Mouse (Mus musculus) heart, embryonic 12.5 days (tissue): ENCODE data around the gene Tle2. TPM values are rescaled to one million over a fixed set of nuclear protein-coding genes. Genes with fewer than 3 reads are reported as not detected.

Experiments
- ATAC-seq: fragments of 200-750 bp; cut with Nextera tagmentation; 2 replicates; pipeline ENCODE4 v1.8.0; 2017; ENCODE audit warnings: moderate TSS enrichment, moderate library complexity; ENCODE audit not compliant: insufficient number of reproducible peaks, low FRiP score
- H3K27ac ChIP-seq: fragments of 300-500 bp; sonication (generic); 2 replicates; pipeline ENCODE4 v1.5.1; 2016; ENCODE audit warnings: mild to moderate bottlenecking, moderate library complexity; ENCODE audit not compliant: poor library complexity, severe bottlenecking
- H3K27me3 ChIP-seq: fragments of 300-500 bp; sonication (generic); replicated peaks from 2 replicates; pipeline ENCODE4 v1.6.1; 2016; ENCODE audit warnings: mild to moderate bottlenecking, moderate library complexity
- H3K36me3 ChIP-seq: fragments of 300-500 bp; sonication (generic); 2 replicates; pipeline ENCODE4 v1.6.1; 2016; ENCODE audit warnings: mild to moderate bottlenecking, moderate library complexity
- H3K4me1 ChIP-seq: fragments of 300-500 bp; sonication (generic); replicated peaks from 2 replicates; pipeline ENCODE4 v1.6.1; 2016; ENCODE audit warnings: mild to moderate bottlenecking
- H3K4me2 ChIP-seq: fragments of 300-500 bp; sonication (generic); 2 replicates; pipeline ENCODE4 v1.6.1; 2016; ENCODE audit warnings: mild to moderate bottlenecking, moderate library complexity
- H3K4me3 ChIP-seq: fragments of 300-500 bp; sonication (generic); 2 replicates; pipeline ENCODE4 v1.5.1; 2016; ENCODE audit warnings: mild to moderate bottlenecking
- H3K9ac ChIP-seq: fragments of 300-500 bp; sonication (generic); 2 replicates; pipeline ENCODE4 v1.6.1; 2016; ENCODE audit warnings: mild to moderate bottlenecking, moderate library complexity
- H3K9me3 ChIP-seq: fragments of 300-500 bp; sonication (generic); replicated peaks from 2 replicates; pipeline ENCODE4 v1.6.1; 2016; ENCODE audit warnings: mild to moderate bottlenecking, moderate library complexity
- WGBS: fragments of 180-500 bp; shearing (Covaris S2); methylation state at CpG from one replicate; pipeline ENCODE4 v1.1.7; 2016; 5-methylcytosine and 5-hydroxymethylcytosine counted together
- polyA plus RNA-seq: library from polyadenylated mRNA; unstranded; fragments of >200 nt; fragmentation: Nextera tagmentation; extraction: Ambion mirVana; gene quantifications from 2 replicates; pipeline ENCODE4 v1.2.1, GENCODE M21; 2016

The Tle2 gene
- polyA plus RNA-seq, 1 experiment from 2014 or later, result 25.8 TPM

DNA sequence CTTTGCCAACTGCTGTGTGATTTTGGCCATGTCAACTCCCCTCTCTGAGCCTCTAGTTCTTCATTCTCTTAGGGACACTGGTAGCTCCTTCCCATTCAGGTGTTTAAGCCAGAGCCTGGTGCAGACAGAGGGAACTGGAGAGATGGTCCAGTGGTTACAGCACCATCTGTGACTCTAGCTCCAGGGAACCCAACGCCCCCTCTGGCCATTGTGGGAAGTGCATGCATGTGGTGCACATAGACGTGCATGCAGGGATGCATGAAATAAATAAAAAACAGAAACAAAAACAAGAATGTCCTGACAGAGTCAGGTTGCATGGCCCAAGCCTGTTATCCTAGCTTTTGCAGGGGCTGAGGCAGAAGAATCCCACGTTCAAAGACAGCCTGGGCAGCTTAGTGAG is 18.1 kb upstream of the Tle2 start:
- Histone ChIP-seq H3K27ac (no peak overlapping the region), H3K9ac (no peak overlapping the region), H3K27me3 (no peaks in the 10 kb centered on the region), H3K4me1 (peaks cover 12% of the 10 kb centered on the region), H3K4me3 (no peak overlapping the region), H3K9me3 (peaks cover 7% of the 10 kb centered on the region), H3K36me3 (peaks cover 4% of the 10 kb centered on the region), H3K4me2 (no peak overlapping the region)
- WGBS, result 69% methylated on average over 3 of the region's 3 CpGs
- ATAC-seq, result no peak

DNA sequence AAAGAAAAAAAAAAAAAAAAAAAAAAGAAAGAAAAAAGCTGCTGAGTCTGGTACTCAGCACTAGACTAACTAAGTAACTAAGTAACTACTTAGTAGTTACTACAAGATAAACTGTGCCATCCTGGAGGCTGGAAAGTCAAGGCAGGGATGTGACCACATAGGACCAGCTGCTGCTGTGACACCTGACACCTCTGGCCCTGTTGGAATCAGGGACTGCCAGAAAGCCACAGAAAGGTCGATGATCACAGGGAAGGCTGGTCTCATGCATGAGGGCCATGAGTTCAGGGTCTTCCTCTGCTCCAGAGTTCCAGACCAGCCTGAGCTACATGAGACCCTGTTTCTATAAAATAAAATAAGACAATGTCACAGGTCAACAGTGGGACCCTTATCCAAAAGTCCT is 16.9 kb upstream of the Tle2 start:
- no peaks in the 10 kb centered on the region for H3K27me3 ChIP-seq
- peaks cover 7% of the 10 kb centered on the region for H3K9me3 ChIP-seq
- no peak overlapping the region for H3K4me2 ChIP-seq
- H3K36me3 ChIP-seq, result peaks cover 14% of the 10 kb centered on the region
- H3K4me1 ChIP-seq, result peaks cover 18% of the 10 kb centered on the region
- no peak overlapping the region for H3K9ac ChIP-seq
- no peak overlapping the region for H3K27ac ChIP-seq
- no peak overlapping the region for H3K4me3 ChIP-seq
- ATAC-seq, result no peak
- WGBS, result 17% methylated on average over 1 of the region's 1 CpGs

DNA sequence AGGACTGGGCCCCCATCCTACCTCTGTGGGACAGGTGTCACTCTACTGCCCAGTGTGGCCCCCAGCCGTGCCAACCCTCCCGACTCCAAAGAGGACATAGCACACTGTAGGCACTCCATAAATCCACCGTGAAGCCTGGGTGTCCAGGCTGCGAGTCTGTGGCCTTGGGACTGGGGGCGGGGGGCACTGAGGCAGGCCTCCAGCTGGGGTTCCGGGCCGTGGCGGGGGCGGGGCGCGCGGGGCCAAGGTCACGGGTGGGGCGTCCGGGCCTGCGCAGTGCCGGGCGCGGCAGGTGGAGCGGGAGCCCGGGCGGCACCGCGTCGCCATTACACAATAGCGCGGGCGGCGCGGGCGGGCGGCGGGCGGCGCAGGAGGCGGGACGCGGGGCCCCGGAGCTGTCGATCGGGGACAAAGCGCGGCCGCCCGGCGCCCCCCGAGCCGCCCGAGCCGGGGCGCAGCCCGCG is 15.2 kb upstream of the Tle2 start, which contains the start of gene Aes:
Aes (plus strand) TSS at position 326 of the 464 bp plus-strand sequence.
- peaks cover 35% of the 10 kb centered on the region for H3K4me1 ChIP-seq
- H3K27ac ChIP-seq, result peak within 1 kb of the TSS; percentile 97
- peak within 1 kb of the TSS; percentile 88 for H3K4me2 ChIP-seq
- ATAC-seq, result peak; percentile 73
- H3K9ac ChIP-seq, result peak within 1 kb of the TSS; percentile 100
- no peaks in the 10 kb centered on the region for H3K27me3 ChIP-seq
- WGBS, result 1% methylated on average over 44 of the region's 53 CpGs
- H3K9me3 ChIP-seq, result 0 out of 2 replicates have a peak, but pooled peaks cover 3% of the 10 kb centered on the region
- peak within 1 kb of the TSS; percentile 97 for H3K4me3 ChIP-seq
- H3K36me3 ChIP-seq, result peaks cover 26% of the 10 kb centered on the region

DNA sequence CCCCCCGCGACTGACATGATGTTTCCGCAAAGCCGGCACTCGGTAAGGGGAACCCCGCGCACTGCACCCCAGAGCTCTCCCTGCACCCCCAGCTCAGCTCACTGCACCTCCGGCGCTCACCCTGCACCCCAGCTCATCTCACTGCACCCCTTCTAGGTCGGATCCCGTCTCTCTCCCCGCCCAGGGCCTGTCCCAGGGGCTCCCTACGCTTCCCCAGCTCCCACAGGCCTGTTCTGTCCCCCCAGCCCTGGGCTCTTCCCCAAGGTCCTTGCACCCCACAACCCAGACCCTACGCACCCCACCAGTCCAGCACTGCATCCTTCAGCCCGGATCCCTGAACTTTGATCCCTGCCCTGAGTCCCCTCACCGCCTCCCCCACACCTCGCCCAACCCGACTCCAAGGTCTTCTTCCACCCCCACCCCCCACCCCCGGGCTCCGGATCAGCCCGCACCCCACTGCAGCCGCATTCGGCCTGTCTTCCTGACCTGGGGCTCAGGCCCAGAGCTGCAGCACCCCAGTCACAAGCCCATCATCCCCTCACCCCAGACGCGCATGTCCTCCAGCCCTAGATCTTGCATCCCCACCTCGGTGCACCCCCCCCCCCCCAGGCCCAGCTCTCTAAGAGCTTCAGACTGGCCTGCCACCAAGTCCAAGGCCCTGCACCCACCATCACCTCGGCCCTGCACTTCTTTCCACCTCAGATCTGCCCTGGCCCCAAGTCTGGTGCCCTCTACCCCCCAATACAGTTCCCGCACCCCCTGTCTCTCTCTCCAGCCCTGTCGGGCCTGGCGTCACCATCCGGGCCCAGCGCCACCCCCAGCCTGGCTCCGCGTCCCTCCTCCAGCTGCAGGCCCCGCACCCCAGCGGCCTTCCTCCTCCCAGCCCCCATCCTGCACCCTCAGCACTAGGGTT is 14.5 kb upstream of the Tle2 start:
- Histone ChIP-seq H3K4me1 (peaks cover 42% of the 10 kb centered on the region), H3K27ac (peak overlapping the region; percentile 97), H3K9me3 (0 out of 2 replicates have a peak, but pooled peaks cover 3% of the 10 kb centered on the region), H3K4me3 (peak overlapping the region; percentile 97), H3K36me3 (peaks cover 33% of the 10 kb centered on the region), H3K27me3 (no peaks in the 10 kb centered on the region), H3K9ac (peak overlapping the region; percentile 100), H3K4me2 (peak overlapping the region; percentile 88)
- ATAC-seq, result peak; percentile 27; the same call in 1 of the 2 replicates
- WGBS, result under 1% methylated on average over 36 of the region's 36 CpGs

DNA sequence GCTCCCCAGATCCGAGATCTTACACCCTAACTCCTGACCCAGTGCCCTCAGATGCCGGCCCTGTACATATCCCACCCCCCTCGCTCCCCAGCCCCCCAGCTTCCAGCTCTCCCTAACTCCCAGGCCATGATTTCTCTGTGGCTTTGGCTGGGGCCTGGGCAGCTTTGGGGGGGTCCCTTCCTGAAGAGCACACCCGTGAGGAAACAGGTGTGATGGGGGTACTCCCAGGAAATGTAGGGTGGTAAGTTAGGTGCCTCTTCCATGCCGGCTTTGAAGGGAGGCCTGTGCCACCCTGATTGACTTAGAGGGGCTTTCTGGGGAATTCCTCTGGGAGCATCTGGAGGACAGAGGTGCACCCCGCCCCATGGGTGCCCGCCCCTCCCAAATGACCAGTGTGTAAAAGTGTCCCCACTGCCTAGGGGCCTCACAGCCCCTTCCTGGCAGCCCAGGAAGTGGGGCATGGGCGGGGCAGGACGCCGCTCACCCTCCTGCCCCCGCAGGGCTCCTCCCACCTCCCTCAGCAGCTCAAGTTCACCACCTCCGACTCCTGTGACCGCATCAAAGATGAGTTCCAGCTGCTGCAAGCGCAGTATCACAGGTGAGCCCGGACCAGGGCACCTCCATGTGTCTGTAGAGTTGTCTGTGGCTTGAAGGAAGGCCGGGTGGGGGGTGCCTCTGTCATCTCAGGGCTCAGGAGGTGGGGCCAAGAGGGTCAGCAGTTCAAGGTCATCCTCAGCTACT is 13.5 kb upstream of the Tle2 start:
- 11% methylated on average over 16 of the region's 16 CpGs for WGBS
- Histone ChIP-seq H3K4me3 (peak overlapping the region; percentile 97), H3K9me3 (0 out of 2 replicates have a peak, but pooled peaks cover 3% of the 10 kb centered on the region), H3K27ac (peak overlapping the region; percentile 97), H3K36me3 (peaks cover 43% of the 10 kb centered on the region), H3K27me3 (no peaks in the 10 kb centered on the region), H3K4me1 (peaks cover 47% of the 10 kb centered on the region), H3K9ac (peak overlapping the region; percentile 100), H3K4me2 (peak overlapping the region; percentile 88)
- ATAC-seq, result peak; percentile 10; the same call in 1 of the 2 replicates

DNA sequence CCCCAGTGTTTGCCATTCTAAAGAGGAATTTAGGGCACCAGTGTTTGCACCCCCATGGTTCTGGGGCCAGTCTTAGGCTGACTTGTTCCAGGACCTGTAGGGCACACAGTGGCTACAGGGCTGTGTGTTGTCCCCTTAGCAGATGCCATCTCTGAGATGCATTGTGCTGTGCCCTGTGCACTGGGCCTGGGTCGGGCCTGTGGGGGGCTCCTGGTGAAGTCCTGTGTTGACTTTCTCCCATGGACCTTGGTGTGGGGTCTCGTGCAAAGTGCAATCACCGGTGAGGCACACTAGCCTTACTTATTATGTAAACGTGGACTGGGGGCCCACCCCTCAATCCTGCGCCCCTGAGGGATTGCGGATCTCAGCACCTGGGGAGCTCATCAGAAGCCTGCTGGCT is 11.9 kb upstream of the Tle2 start:
- peak overlapping the region; percentile 48 for H3K9ac ChIP-seq
- H3K27ac ChIP-seq, result no peak overlapping the region
- peak overlapping the region; percentile 10 for H3K4me2 ChIP-seq
- WGBS, result 78% methylated on average over 6 of the region's 6 CpGs
- no peaks in the 10 kb centered on the region for H3K27me3 ChIP-seq
- no peak for ATAC-seq
- no peaks in the 10 kb centered on the region for H3K9me3 ChIP-seq
- 0 out of 2 replicates have a peak overlapping the region, but pooled peaks have one; percentile 0 for H3K4me3 ChIP-seq
- peaks cover 50% of the 10 kb centered on the region for H3K4me1 ChIP-seq
- peaks cover 55% of the 10 kb centered on the region for H3K36me3 ChIP-seq

DNA sequence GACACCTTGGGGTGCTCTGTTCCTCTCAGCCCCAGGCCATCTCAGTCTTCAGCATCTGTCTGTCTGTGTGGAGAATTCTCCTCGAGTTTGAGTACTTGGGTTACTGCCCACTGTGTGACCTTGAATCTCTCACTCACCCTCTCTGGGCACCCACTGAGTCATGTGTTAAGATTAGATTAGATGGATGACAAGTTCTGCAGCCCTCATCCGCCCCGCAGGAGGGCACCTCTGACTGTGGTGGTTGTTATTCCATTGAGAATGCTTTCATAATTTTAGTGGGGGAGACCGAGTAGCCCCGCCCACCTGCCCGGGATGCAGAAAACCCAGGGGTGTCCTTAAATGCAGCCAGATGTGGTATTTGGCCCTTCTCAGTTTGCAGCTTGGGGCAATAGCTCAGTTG is 10.9 kb upstream of the Tle2 start:
- Histone ChIP-seq H3K27me3 (no peaks in the 10 kb centered on the region), H3K4me3 (0 out of 2 replicates have a peak overlapping the region, but pooled peaks have one; percentile 30), H3K4me1 (peaks cover 59% of the 10 kb centered on the region), H3K36me3 (peaks cover 55% of the 10 kb centered on the region), H3K9me3 (no peaks in the 10 kb centered on the region), H3K4me2 (peak overlapping the region; percentile 62), H3K27ac (peak overlapping the region; percentile 69; the same call in 1 of the 2 replicates), H3K9ac (peak overlapping the region; percentile 65)
- WGBS, result 35% methylated on average over 6 of the region's 6 CpGs
- ATAC-seq, result no peak

DNA sequence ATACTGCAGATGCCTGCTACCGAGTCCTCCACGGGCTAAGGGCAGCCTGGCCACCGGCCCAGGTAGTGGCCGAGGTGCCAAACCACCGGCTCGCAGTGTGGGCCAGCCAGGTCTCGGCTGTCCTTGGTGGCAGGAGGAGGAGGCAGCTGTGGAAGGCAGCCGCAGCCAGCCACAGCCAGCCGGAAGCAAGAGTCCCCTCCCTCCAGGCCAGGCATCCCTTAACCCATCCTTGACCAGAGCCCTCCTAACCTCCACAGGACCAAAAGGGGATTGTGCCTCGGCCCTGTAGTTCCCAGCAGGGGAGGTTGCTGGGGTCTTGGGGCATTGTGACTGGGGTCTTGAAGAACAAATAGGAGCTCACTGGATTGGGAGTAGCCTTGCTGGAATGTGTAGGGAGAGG is 10.1 kb upstream of the Tle2 start:
- ATAC-seq, result no peak
- Histone ChIP-seq H3K9ac (peak overlapping the region; percentile 65), H3K4me2 (peak overlapping the region; percentile 62), H3K27ac (peak overlapping the region; percentile 69; the same call in 1 of the 2 replicates), H3K36me3 (peaks cover 55% of the 10 kb centered on the region), H3K4me1 (peaks cover 65% of the 10 kb centered on the region), H3K9me3 (no peaks in the 10 kb centered on the region), H3K4me3 (peak overlapping the region; percentile 30), H3K27me3 (no peaks in the 10 kb centered on the region)
- 2% methylated on average over 10 of the region's 10 CpGs for WGBS

DNA sequence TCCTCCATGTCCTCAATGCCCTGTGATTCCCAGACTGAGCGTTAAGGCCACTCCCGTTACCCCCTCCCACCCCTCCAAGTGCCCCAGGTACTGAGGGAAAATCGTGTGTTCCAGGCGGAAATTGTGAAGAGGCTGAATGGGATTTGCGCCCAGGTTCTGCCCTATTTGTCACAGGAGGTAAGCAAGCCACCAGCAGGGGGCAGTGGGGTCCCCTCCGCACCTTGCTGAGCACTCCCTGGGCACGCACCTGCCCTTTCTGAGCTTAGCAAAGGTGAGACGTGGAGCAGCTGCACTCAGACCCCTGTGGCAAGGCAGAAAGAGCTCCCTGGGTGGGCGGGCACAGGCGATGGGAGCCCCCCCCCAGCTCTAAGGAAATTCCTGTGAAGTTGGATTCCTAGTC is 9.6 kb upstream of the Tle2 start:
- Histone ChIP-seq H3K27ac (no peak overlapping the region), H3K4me2 (no peak overlapping the region; the same call in 1 of the 2 replicates), H3K36me3 (peaks cover 55% of the 10 kb centered on the region), H3K4me1 (peaks cover 70% of the 10 kb centered on the region), H3K4me3 (no peak overlapping the region), H3K27me3 (no peaks in the 10 kb centered on the region), H3K9ac (no peak overlapping the region), H3K9me3 (no peaks in the 10 kb centered on the region)
- no peak for ATAC-seq
- 26% methylated on average over 10 of the region's 10 CpGs for WGBS

DNA sequence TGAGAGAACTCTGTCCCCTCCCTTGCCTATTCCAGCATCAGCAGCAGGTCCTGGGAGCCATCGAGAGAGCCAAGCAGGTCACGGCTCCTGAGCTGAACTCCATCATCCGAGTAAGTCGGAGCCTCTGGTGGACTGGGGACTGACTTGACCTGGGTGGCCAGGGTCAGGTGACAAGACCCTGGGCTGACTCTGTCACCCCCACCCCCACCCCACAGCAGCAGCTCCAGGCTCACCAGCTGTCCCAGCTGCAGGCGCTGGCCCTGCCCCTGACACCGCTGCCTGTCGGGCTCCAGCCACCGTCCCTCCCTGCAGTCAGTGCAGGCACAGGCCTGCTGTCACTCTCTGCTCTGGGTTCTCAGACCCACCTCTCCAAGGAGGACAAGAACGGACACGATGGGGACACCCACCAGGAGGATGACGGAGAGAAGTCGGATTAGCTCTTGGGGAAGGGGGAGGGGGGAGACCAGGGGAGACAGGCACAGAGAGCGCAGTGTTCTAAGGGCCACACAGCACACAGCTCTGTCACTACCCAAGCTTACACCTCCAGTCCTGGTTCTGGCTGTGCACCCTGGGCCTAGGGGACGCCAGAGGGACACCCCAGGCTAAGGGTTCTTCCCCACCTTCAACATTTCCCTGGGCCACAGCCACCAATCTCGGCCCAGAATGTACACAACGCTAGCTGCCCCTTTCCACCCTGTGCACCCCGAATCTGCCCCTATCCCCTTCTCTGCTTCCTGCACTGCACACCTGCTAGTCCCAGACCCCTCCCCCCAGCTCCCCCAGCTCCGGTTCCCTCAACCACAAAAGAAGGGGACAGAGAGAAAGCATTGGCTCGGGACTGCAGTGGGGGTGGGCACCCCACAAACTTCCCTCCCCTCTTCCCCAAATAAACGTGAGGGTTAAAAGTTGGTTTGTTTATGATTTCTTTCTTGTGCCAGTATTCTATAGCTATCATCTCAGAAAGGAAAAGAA is 8.8 kb upstream of the Tle2 start:
- H3K4me3 ChIP-seq, result no peak overlapping the region
- H3K27me3 ChIP-seq, result no peaks in the 10 kb centered on the region
- no peaks in the 10 kb centered on the region for H3K9me3 ChIP-seq
- H3K4me2 ChIP-seq, result no peak overlapping the region
- 44% methylated on average over 20 of the region's 20 CpGs for WGBS
- ATAC-seq, result no peak
- no peak overlapping the region for H3K27ac ChIP-seq
- peaks cover 78% of the 10 kb centered on the region for H3K4me1 ChIP-seq
- H3K9ac ChIP-seq, result no peak overlapping the region
- peaks cover 55% of the 10 kb centered on the region for H3K36me3 ChIP-seq
